Mouse (Mus musculus) Patski (cell line): ENCODE results near the gene Ndufa11. TPM values are rescaled to one million over a fixed set of nuclear protein-coding genes. Genes with fewer than 3 reads are reported as not detected.

Source experiments
- ATAC-seq: fragments of 100-300 bp; one replicate; pipeline ENCODE4 v1.8.0; 2021
- CTCF ChIA-PET: fragments of 350-600 bp; sonication (Branson Sonifier 250); formaldehyde crosslinking; loops from one replicate; lab custom pipeline; 2022; ENCODE audit warnings: inconsistent platforms; lab: Charles Lee
- POLR2A ChIA-PET: fragments of 350-600 bp; sonication (Branson Sonifier 250); formaldehyde crosslinking; loops from one replicate; lab custom pipeline; 2022; ENCODE audit warnings: antibody characterized with exemption, inconsistent platforms; lab: Charles Lee
- DNase-seq: peaks from one replicate; pipeline ENCODE4 v3.0.0-alpha.2; 2011; ENCODE audit warnings: low read depth, low spot score
- H3K27me3 ChIP-seq: fragments of 371-371 bp; one replicate; pipeline ENCODE4 v1.5.1; 2021
- CTCF ChIP-seq: fragments of 100-300 bp; IDR thresholded peaks from one replicate; pipeline ENCODE4 v1.5.1; 2021
- in situ Hi-C: fragments of 300-500 bp; cut with MboI; formaldehyde crosslinking; loops from 3 replicates; pipeline ENCODE4 v1.11.1; 2018; ENCODE audit warnings: low pct_unique_long_range_greater_than_20kb, mixed read lengths
- polyA plus RNA-seq: library from polyadenylated mRNA; unstranded; gene quantifications from one replicate; pipeline ENCODE4 v1.2.3, GENCODE M21; 2021

Ndufa11 gene
- polyA plus RNA-seq, 1 experiment from 2014 or later, result 272 TPM

DNA sequence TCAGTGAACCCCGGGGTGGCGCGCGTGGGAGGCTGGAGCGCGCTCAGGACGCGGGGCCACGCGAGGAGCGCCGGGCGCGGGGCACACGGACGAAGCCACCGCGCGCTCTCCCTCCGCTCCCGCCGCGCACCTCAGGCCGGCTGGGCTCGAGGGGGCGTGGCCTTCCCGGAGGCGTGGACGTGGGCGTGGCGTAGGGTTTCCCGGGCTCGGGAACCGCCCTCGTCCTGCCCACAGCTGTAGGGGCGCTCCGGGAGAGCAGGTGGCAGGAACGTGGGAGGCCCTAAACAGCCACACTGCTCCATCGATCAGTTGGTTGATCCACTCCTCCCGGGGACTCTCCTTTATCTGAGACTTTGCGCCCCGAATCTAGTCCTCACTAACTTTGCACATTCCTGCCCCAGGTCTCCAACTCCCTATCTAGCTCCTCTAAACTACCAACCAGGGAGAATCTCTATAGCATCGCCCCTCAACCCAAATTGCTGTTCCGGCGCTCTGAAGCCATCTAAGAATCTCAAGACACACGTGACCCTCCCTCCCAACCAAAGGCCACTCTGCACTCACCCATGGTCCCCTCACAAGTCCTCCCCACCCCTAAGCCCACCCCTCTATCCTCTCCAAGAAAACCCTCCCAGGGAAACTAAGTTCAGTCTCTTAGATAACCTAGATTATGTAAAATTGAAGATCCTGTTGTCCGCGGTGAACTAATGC is 40.0 kb downstream of the Ndufa11 start, which contains the start of gene Nrtn:
TSS of gene Nrtn (minus strand) at position 115 of the 708 bp plus-strand sequence.
- in situ Hi-C loops, result loop anchor here (5.0 kb wide), 1 partner anchor 40 kb away; the partner anchor contains the start of genes Ndufa11 and Vmac
- peaks cover 7% of the 10 kb centered on the region for H3K27me3 ChIP-seq
- DNase-seq (no peak), ATAC-seq (peak; percentile 82)
- CTCF ChIA-PET, result interaction anchor here (0.7 kb wide), 1 partner anchor 49 kb away, joined by 3 read pairs; no protein-coding TSS in a partner anchor
- POLR2A ChIA-PET, result no interaction called here
- TF ChIP-seq CTCF, result no peak

DNA sequence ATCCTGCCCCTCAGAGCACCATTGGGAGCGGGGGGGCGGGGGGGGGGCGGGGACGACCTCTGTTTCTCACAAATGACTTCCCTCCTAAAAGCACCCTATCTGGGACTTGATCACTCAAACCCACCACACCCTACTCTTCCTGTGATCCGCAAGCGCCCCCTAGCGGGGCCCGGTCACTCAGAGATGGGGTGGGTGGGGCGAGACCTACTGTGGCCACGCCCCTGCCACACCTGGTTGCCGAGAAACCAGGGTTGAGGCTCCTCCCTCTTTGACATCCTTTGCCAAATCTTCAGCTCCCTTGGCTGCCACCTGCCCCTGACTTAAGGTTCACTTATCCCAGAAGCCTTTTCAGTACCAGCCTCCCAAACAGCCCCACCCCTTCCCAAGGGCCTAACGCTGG is 40.6 kb downstream of the Ndufa11 start:
- H3K27me3 ChIP-seq, result peaks cover 7% of the 10 kb centered on the region
- ATAC-seq, result no peak
- POLR2A ChIA-PET, result no interaction called here
- no peak for TF ChIP-seq CTCF
- in situ Hi-C loops, result loop anchor here (5.0 kb wide), 1 partner anchor 41 kb away; the partner anchor contains the start of genes Ndufa11 and Vmac
- DNase-seq, result no peak
- CTCF ChIA-PET, result no interaction called here

DNA sequence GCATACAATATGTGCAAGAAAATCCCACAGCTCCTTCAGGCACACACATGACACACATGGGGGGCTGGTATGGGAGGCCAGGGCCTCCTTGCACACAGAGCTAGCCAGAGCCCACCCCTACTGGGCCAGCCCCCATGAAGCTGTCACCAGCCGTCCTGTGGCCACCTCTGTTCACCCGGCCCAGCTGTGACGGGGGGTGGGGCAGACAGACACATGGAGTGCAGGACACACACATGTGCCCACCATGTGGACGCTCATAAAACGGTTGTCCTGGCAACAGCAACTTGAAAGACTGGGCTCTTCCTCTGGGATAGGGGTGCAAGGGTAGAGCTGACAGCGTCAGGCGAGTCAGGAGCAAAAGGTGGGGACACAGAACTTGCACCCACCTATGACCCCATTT is 41.7 kb downstream of the Ndufa11 start:
- ChIA-PET POLR2A (no interaction called here), CTCF (no interaction called here)
- in situ Hi-C loops, result loop anchor here (5.0 kb wide), 1 partner anchor 42 kb away; the partner anchor contains the start of genes Ndufa11 and Vmac
- no peak for TF ChIP-seq CTCF
- ATAC-seq (no peak), DNase-seq (no peak)
- H3K27me3 ChIP-seq, result peaks cover 7% of the 10 kb centered on the region

DNA sequence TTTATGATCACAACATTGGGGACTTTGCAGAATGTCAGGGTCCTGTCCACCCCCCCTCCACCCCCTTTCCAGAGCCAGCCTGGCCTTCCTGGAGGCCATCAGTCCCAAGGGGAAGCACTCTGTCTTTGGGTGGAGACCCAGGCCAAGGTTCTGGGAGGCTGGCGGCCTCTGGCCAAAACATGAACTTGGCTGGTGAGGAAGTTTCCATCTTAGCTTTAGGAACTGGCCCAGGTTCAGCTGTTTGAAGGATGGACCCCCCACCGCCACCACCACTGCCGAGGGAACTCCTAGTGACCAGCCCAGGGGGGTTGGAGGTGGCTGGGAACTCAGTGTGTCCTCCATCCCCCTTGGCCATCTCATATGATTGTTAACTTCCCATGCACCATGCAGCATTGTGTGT is 43.5 kb downstream of the Ndufa11 start:
- ATAC-seq (no peak), DNase-seq (no peak)
- ChIA-PET CTCF (no interaction called here), POLR2A (interaction anchor here (0.7 kb wide), 1 partner anchor 45 kb away, joined by 5 read pairs; no protein-coding TSS in a partner anchor)
- H3K27me3 ChIP-seq, result no peaks in the 10 kb centered on the region
- TF ChIP-seq CTCF, result no peak
- in situ Hi-C loops, result no loop called here

DNA sequence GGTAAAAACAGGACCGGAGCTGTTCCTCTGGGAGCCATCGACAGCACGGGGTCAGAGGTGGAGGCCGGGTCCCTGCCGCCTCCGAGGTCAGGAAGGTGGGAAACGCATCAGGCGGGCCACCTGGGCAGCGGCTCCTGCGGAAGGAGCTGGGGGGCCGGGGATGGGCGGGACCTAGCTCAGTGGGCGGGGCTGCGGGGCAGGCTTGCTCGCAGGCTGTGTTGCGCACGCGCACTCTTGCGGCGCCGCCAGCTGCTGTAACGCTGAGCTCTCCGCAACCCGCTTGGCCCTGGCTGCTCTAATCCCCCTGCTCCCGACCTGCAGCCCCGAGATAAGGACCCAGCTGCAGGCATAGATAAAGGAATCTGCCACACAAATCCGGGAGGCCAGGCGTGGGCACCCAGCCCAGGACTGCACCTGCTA is 44.4 kb downstream of the Ndufa11 start:
- ATAC-seq (no peak), DNase-seq (no peak)
- ChIA-PET CTCF (interaction anchor here (1.6 kb wide), 1 partner anchor 11 kb away, joined by 3 read pairs; no protein-coding TSS in a partner anchor), POLR2A (no interaction called here)
- TF ChIP-seq CTCF, result no peak
- no peaks in the 10 kb centered on the region for H3K27me3 ChIP-seq
- in situ Hi-C loops, result no loop called here

DNA sequence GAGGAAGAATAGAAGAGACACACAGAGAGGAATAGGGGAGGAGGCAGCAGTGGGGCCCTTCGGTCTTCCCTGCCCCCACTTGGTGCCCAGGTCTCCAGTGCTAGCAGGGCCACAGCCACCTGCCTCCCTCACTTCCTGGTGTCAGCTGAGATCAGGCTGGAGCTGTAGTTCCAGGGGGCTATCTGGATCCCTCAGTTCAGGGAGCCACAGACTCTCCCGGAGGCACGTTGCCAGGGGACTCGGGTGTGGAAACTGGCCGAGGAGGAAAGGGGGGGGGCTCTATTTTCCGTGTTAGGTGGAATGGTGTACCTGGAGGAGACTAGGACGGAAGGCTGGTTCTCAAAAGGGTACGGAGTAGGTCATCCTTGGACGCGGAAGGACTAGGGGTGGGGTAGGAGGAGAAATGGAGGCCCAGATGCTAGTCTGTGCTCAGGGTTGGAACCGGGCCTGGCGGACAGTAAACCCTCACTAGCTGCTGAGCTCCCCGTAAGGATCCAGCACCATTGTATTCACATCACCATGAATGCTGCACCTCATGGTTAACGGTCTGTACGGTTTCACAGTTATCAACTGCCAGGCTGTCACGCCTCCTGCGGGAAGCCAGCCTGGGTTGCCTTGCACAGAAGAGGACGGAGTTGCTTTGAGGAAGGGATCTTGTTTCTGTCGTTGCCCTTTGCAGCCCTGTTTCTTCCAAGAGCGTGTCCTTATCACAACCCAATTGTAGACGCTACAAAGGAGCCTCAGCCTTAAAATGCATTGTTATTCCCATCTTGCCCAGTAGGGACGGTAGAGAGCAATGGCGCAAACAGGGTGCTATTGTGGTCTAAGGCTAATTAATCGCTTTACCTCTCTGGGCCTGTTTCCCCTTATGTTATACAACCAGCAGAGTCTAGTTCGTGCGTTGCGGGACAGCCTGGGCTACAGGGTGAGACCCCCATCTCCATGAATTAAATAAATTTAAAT is 45.5 kb downstream of the Ndufa11 start:
- CTCF ChIA-PET, result interaction anchor here (1.2 to 1.6 kb wide), 2 partner anchors 13 to 20 kb away, joined by 3 read pairs; no protein-coding TSS in a partner anchor
- ATAC-seq (no peak), DNase-seq (no peak)

DNA sequence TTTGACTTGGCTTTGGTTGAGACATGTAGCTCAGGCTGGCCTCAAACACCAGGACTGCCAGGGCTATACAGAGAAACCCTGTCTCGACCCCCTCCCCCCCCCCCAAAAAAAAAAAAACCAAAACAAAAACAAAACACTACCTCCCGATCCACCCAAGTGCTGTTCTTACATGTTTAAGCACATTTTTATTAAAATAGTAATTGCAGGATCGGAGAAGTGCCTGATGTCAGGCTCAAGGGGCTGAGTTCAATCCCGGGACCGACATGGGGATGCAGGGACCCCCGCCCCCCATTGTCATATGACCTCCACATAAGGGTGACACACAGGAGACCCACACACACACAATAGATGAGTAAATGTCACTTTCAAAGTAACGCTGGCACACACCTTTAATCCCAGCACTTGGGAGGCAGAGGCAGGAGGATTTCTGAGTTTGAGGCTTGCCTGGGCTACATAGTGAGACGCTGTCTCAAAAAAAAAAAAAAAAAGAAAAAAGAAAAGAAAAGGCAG is 46.2 kb downstream of the Ndufa11 start:
- CTCF ChIA-PET, result interaction anchor here (1.2 kb wide), 1 partner anchor 19 kb away, joined by 3 read pairs; no protein-coding TSS in a partner anchor

More for the DNA sequence above, 45.5 kb downstream of the Ndufa11 start:
- in situ Hi-C loops, result no loop called here
- H3K27me3 ChIP-seq, result no peaks in the 10 kb centered on the region
- POLR2A ChIA-PET, result interaction anchor here (1.0 kb wide), 1 partner anchor 36 kb away, joined by 3 read pairs; no protein-coding TSS in a partner anchor
- TF ChIP-seq CTCF, result no peak

DNA sequence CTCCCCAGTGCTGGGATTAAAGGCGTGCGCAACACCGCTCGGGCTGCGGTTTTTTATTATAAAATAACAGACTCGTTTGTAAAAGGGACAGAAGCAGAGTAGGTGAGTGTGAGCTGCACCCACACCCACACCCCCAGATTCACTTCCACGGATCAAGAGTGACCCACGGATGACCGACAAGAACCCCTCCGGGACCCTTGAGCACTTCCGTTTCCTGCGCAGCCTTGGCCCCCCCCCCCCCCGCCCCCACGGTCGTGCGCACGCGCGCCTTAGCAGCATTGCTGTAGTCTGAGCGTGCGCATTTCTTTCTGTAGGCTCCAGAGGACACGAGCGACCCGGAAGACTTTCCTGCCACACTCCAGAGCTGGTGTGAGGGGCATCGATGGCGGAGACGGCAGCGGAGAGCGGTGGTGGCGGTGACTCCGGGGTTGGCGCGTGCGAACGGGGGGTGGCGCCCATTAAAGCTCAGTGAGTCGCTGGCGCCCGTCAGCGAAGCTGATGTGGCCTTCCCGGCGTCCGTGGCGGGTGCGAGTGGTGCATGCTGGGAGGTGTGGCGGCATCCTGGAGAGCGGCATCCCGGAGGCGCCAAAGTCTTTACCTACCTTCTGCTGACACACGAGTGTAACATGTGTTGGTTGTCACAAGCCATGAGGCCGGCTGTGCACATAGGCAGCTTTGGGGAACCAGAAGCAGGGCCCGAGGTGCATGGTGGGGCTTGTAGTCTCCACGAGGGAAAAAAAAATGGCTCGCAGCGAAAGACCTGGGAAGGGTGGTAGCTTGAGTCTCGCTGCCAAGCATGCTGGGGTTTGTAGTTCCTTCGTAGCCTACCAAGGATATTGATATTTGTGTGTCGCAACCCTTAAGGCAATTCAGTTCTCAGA is 47.1 kb downstream of the Ndufa11 start, which contains the start of gene Dus3l:
TSS of gene Dus3l (plus strand) at position 284 of the 881 bp plus-strand sequence.
- ChIA-PET POLR2A (interaction anchor here (0.6 to 0.7 kb wide), 3 partner anchors 14 to 147 kb away, joined by 3 to 6 read pairs (median 3); no protein-coding TSS in a partner anchor), CTCF (interaction anchor here (1.2 kb wide), 1 partner anchor 18 kb away, joined by 3 read pairs; no protein-coding TSS in a partner anchor)
- in situ Hi-C loops, result no loop called here
- ATAC-seq (peak; percentile 82), DNase-seq (peak; percentile 48)
- H3K27me3 ChIP-seq, result no peaks in the 10 kb centered on the region
- no peak for TF ChIP-seq CTCF

More for the DNA sequence above, 46.2 kb downstream of the Ndufa11 start:
- POLR2A ChIA-PET, result interaction anchor here (0.7 to 1.0 kb wide), 2 partner anchors 20 to 36 kb away, joined by 3 to 6 read pairs; no protein-coding TSS in a partner anchor
- no peaks in the 10 kb centered on the region for H3K27me3 ChIP-seq
- DNase-seq (no peak), ATAC-seq (no peak)
- in situ Hi-C loops, result no loop called here
- TF ChIP-seq CTCF, result no peak

DNA sequence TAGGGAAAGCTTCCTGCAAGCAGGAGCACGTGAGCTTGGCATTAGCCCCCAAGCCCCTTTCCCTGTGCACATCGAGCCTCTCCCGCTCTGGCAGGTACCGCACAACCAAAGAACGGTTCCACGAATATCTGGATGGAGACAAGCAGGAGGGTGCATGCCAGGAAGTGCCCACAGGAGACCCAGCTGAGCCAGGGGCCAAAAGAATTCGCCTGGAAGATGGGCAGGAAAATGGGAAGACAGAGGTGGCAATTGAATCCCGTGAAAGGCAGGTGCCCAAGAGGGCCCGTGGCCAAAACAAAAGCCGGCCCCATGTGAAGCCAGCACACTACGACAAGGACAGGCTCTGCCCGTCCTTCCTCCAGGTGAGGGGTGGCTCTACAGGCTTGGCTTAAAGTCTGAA is 47.9 kb downstream of the Ndufa11 start:
- CTCF ChIA-PET, result no interaction called here
- POLR2A ChIA-PET, result no interaction called here
- TF ChIP-seq CTCF, result no peak
- DNase-seq (no peak), ATAC-seq (peak; percentile 0)
- in situ Hi-C loops, result no loop called here
- H3K27me3 ChIP-seq, result no peaks in the 10 kb centered on the region
